Mouse (Mus musculus) splenic B cell, adult 2 months (primary cell): ENCODE measurements around the gene Foxg1.

ENCODE experiments used
- DNase-seq: peaks from one replicate; pipeline ENCODE4 v3.0.0-alpha.2; 2011; ENCODE audit warnings: low read depth, low spot score
- H3K27me3 ChIP-seq: 2 replicates; pipeline ENCODE4 v1.6.1; 2012; ENCODE audit warnings: mild to moderate bottlenecking, low read length, moderate library complexity, mixed read lengths; ENCODE audit not compliant: control insufficient read depth, poor library complexity, insufficient read depth, severe bottlenecking
- H3K36me3 ChIP-seq: 2 replicates; pipeline ENCODE4 v1.6.1; 2012; ENCODE audit warnings: mild to moderate bottlenecking, low read length, moderate library complexity, mixed read lengths; ENCODE audit not compliant: control insufficient read depth, poor library complexity, insufficient read depth, severe bottlenecking

Gene Foxg1

DNA sequence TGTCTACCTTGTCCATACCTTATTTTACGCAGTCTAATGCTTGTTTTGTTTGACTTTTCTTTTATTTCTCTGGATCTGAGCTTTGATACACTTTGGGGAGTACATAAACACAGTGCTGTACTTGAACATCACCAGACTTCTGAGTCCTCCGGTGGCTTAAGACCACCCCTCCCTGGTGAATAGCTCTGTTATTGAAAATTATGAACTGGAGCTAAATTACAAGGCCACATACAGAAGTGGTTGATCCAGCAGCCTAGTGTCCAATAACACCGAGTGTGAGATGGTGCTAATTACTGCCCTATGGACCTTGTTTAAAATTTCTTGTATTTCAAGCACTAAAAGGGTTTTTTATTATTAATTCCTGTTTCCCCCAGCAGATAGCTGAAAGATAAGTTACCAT is 35.5 kb downstream of the Foxg1 start:
- DNase-seq = no peak
- Histone ChIP-seq H3K27me3 (no peaks in the 10 kb centered on the region), H3K36me3 (no peaks in the 10 kb centered on the region)
